Mouse (Mus musculus) embryonic facial prominence, embryonic 13.5 days (tissue): ENCODE results near the gene Fbxo4. TPM values are rescaled to one million over a fixed set of nuclear protein-coding genes. Genes with fewer than 3 reads are reported as not detected.

Experiments used
- polyA plus RNA-seq: library from polyadenylated mRNA; unstranded; fragments of >200 nt; fragmentation: Nextera tagmentation; extraction: Ambion mirVana; gene quantifications from 2 replicates; pipeline ENCODE4 v1.2.1, GENCODE M21; 2015

Fbxo4 gene
- polyA plus RNA-seq, 1 experiment from 2014 or later, result 9.8 TPM

Other genes starting within 250 kb of the Fbxo4 start
- 29.7 and 36.0 TPM in 2 replicates for gene AW549877, start 16.2 kb upstream of the Fbxo4 start, polyA plus RNA-seq
- 230 and 267 TPM in 2 replicates for gene Oxct1, start 46.8 kb upstream of the Fbxo4 start, polyA plus RNA-seq